Mouse (Mus musculus): Measurements from ENCODE around the gene Cux1.

Gene Cux1

DNA sequence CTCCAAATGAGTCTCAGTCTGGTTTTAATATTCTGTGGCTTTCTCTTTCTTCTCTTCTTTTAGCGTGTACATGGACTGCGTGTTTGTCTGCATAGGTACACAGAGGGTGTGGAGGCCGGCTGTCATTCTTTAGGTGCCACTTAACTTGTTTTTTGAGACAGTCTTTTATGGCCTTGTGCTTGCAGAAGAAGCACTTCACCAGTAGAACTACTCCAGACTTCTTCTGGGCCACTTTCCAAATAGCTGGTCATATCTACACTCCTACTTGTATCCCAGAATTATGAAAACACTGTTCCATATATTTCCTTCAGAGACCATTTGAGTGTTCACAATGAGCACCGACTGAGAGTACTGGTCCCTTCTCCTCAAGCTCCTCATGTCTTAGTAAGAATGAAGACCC is 149.4 kb downstream of the Cux1 start:
- DNase-seq = no peak

DNA sequence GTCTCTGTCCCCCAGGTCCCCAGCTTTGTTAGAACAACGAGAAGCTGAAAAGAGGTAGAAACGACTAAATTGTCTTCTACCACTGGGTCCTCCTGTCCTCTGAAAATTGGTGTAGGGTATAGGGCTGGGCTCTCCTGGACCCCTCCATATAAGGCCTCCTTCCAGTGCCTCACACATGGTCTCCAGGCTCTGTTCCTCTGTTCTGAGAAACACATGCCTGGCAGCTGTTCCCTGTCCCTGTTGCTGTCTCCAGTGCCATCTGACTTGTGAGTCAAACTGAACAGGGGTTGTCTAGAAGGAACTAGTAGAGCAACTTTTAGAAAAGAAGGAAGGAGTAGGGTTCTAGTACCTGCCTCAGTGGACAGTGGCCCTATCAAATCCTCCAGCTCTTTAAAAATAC is 152.8 kb downstream of the Cux1 start:
- DNase-seq = no peak

DNA sequence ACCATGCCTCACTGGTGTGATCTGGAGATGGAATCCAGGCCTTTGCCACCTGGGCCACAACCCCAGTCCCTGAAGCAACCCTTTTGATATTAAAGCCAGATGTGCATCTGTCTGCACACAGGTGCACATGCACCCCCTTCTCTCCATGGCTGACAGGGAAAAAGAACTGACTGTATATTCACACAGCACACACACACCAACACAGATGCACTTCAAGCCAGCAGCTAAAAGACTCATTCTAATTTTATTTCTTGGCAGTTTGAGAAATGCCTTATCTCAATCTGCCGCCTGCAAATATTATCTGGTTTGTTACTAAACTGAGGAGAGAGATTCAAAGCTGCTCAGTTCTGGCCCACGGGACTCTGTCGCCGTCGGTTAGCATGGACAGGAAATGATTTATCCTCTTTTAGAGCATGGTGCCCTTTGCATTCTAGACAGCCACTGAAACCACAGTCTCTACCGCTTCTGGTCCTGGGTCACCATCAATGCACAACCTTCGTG is 156.6 kb downstream of the Cux1 start:
- DNase-seq = no peak

DNA sequence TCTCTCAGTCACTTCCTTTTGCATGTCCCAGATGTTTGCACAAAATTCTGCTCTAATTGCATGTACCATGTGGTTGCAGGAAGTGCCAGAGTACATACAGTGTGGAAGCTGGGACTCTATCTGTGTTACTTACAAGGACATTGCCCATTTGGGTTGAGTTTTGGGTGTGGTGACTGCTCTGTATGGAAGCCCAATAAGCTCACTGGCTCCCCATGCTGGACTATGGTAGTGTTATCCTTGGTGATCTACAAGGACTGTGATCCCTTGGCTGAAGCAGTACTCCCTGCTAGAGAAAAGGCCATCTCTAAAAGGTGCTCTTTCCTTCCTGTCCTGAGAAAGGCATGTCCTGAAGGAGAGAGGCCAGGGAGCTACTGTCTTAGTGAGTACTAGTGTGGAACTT is 160.9 kb downstream of the Cux1 start:
- DNase-seq = no peak

DNA sequence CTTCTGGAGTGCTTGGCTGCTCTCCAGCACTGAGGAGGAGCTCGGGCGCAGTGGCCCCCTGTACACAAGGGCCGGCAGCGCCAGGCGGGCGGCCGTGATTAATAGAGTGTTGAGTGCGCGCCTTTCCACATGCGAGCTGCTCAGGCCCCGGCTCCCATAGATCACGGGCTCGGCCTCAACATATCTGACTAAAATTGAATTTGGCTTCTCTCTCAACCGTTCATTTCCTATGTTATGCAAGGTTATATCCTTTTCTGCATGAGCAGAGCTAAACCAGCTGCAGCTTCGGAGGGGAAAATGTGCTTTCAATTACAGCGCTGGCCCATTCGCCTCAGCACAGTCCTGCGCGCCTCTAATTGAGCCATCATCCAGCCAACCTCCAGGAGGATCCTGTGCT is 163.7 kb downstream of the Cux1 start:
- DNase-seq = peak; percentile 33

DNA sequence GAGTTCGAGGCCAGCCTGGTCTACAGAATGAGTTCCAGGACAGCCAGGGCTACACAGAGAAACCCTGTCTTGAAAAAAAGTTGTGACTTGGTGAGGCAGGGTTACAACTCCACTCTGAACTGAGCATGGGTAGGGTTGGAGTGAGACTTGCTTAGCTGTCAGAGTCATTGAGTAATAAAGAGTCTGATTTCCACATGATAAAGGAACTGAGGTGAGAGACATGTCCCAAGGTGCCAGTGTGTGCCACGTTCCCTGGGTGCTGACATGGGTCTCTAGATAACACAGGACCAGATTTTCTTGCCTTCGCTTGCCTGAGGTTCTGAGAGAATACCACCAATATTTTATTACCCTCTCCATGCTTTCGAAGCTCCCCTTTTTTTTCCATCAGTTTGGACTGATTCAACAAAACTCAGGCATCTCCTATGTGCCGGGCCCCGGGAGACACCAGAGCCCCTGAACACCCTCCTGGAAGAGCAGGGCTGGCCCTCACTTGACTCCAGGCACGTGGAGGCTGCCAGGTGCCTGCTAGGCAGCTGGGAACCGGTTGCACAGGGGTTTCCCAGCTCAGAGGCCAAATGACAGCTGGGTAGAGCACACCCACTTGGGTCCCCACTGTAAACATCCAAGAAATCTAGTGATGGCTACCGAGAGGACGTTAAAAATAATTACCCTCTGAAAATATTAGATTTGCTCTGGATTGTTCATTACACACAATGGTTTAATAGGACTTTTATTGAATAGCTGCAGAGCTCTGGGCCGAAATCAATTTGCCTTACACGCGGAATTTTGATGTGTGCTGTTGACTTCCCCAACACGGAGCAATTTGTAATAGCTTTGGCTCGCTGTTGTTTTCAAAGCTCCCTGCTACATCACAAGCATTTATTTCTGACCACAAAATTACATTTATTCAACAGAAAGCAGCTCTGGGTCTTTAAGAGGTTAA is 164.4 kb downstream of the Cux1 start:
- DNase-seq = no peak

DNA sequence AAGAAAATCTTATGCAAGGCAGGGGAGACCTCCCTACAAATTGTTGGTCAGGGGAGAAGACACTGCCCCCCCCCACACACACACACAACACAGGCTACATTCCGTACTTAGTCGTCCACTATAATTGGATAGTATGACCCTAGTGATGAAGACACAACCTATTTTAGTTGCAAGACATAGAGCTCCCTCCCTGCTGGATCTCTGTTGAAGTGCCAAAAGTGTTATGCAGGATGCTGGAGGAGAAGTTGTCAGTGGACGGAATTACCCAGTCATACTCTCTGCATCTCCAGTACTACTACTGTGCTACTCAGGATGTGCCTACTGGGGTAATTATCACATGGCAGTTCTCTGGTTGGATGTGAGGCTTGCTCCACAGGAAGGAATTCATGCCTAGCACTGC is 168.6 kb downstream of the Cux1 start:
- DNase-seq = no peak

DNA sequence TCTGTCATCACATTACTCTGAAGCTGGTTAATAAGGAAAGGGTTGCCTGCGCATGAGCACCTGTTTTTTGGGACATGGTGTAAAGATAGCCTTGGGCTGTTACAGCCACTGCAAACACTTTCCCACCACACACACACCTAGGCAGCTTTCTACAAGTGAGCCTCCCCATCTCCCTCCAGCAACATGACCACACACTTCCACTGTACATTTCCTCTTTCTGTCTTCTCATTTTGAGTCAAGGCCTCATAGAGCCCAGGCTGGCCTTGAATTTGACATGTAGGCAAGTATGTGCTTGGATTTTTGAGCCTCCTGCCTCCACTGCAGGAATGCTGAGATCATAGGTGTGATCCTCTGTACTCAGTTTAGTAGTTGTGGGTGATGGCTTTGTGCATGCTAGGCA is 170.6 kb downstream of the Cux1 start:
- no peak for DNase-seq

DNA sequence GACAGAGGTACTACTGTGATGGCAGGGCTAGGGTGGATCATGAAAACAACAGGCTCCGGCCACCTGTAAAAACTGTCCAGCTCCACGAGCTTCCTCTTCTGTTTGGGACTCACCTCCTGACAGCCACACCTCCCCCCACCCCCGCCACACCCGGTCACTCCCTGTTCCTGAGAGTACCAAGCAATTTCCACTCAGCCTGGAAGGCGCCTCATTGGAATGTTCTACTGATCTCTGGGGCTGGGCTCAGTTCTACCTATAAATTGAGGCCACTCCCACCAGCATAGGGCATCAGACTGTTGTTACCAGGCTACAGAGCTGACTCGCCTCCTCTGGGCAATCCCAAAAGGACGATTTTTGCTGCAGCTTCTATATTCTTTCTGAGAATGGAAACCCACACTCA is 171.0 kb downstream of the Cux1 start:
- no peak for DNase-seq

DNA sequence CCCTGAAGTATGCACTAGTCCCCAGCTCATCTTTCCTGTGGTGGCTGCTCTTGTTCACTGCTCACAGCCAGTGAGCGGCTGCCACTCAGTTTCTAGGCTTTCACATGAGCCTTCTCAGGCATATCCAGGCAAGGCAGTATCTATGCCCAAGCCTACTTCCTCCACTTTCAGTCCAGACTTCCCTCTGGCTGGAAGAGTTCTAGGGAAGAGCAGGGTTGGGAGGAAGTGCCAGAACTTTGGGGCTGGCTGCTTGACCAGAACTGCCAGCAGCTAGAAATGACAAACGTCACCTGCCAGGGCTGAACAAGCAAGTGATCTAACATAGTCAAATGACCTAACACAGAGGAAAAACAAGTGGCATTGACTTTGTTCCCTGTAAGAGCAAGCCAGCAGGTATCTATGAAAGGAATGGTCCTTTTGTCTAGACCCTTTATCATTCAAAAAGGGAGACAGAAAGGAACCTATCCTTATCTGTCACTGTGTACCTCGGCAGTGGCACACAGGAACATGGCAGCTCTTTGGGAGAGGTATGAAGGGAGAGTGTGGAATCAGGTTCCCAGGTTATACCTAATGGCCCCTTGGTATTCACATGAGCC is 171.6 kb downstream of the Cux1 start:
- DNase-seq = no peak

DNA sequence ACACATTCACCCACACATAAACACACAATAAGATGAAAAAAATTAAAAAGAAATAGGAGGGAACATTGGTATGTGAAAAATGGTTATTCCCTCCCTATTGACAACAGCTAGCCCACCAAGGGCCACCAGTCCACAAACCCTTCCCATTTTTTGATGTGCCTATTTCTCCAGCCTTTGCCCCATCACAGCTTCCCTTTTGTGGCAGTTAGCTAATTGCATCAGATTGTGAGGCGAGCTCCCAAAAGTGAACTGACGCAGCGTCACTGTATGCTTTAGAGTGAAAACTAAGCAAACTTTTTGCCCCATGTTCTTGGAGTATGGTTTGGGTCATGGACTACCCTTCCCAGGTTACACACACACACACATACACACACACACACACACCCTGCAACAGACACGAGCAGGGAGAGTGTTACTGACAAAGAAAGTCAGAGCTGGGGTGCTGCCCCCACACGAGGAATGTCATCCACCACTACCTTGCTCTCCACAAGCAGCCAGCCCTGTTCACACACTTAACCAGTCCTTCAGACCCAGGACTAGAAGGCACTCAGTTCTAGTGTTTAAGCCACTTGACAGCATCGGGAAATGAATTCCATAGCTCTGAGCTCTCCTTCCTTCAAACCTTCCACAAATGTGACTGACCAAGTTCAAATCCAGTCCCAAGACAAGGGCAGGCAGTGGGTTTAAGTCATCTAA is 172.6 kb downstream of the Cux1 start:
- no peak for DNase-seq

DNA sequence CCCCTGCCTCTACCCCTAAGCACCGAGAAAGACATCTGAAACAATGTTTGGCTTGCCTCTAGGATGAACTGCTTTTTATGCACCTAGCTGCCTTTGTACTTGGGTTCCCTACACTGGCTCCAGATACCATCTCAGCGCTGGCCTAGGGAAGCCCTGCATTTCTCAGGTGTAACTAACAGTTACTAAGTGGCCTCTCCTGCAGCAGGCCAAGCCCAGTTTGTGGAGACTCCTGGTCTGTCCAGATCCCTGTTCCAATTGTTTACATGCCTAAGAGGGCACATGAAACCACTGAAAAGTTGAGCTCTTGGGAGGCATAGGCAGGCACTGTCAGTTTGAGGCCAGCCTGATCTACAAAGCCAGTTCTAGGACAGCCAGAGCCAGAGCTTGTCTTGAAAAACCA is 173.7 kb downstream of the Cux1 start:
- DNase-seq = no peak

DNA sequence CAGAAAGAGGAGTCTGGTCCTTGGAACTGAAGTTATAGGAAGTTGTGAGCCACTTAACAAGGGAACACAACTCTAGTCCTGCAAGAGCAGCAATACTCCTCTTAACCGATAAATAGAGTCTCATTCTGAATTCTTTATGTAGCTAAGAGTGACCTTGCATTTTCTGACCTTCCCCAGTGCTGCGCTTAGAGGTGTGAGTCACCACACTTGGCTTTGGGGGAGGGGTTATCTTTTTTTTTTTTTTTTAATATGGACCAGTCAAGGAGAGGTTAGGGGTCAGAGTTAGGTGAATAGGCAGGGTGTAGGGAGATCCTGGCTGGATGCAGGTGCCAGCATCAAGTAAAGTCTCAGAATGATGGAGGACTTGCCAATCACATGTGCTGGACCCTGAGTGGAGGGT is 180.5 kb downstream of the Cux1 start:
- DNase-seq = no peak

DNA sequence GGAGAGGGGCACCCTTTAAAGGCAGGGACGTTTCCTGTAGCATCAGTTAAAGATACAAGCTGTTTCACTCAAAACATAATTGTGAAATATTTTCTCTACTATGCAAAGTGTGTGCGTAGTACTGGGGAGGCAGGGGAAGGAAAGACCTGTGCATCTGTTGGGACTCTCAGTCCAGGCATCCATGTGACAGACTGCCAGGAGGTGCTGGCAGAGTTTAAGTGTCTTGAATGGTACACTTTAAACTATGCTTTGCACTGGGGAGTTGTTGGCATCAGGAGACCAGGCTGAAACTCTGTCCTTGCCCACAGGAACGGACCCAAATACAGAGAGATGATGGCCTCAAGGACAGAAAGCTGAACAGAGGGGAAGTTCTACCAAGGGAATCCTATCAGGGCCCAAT is 182.1 kb downstream of the Cux1 start:
- DNase-seq = no peak

DNA sequence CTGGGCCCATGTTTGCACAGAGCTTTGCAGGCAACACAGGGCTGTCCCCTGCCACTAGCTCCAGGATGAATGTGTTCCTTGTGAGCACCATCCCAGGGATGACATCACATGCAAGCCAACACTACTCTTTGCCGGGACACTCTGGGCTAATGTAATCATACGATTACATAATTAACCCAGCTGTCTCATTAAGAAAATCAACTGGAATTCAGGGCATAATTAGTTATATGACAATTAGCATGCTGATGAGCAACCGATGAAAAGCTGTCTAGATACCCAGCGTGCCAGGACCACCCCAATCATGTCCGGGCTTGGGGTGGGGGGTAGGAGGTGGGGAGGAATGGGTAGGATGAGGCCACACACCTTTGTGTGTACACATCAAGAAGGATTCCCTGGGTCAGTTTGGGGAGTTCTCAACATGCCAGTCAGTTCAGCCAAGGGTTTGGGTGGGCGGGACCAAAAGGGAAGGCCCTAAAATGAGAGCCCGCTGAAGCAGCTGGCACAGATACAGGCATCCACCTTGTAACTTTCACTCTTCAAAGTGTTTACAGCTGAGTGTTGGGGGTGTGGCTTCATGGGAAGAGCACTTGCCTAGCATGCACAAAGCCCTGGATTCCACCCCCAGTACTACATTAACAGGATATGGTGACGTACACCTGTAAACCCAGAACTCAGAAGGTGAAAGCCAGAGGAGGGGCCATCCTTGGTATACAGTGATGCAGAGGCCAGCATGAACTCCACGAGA is 184.9 kb downstream of the Cux1 start:
- no peak for DNase-seq

DNA sequence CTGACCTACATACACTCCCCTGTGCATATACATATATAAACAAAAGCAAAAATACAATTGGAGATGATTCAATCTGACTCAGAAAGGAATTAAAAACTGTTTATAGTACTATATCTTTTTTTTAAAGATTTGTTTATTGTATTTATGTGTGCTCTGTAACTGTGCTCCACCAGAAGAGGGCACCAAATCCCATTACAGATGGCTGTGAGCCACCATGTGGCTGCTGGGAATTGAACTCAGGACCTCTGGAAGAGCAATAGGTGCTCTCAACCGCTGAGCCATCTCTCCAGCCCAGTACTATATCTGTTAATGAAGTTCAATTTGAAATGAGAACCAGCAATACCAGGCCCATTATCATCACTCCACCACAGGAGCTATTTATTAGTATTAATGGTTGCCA is 187.9 kb downstream of the Cux1 start:
- DNase-seq = no peak

DNA sequence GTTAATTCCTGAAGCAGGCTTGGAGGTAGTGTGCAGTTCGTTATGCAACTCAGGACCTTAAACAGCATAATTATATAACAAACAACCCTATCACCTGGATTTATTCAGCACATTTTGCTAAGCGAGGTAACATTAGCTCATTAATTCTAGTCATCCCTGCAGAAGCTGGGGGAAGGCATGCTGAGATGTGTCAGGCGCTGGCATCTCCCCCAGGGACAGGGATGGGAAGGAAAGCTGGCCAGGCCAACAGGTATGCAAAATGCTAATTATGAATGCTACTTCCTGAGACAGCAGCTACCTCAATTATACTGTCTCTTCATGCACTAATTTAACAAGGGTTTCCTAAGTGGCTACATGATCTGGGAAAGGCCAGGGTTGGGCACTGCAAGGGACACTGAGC is 190.2 kb downstream of the Cux1 start:
- DNase-seq = peak; percentile 34

DNA sequence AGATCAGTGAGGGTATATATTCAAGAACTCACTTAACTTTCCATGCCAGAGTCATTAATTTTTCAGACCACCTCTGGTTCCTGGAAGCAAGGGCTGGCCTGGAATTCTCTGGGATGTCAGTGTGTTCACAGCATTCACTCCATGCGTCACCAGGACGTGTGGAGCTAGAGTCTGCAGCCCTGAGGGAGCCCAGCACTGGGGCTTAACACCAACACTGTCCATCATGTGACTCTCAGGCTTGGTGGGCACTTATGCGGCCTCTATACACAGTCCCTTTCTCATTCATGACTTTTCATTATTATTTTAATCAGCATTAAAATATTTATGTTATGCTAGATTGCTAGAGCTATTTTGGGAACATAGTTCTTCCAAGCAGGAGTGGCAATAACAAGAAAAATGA is 191.9 kb downstream of the Cux1 start:
- DNase-seq = no peak

DNA sequence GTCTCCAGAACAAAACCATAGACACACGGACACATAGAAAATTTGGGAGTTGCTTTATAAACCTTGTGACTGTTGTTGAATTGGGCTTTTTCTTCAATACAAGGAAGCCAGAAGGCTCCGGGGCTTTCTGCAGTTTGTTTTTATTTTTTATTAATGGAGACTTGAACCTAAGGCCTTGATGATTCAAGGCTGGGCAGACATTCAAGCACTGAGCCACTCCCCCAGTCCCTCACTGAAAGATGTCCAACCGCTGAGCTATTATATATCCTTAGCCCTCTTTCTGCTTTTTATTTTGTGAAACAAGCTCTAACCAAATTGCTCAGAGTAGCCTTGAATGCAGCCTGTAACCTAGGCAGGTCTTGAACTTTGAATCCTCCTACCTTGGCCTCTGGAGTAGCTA is 195.0 kb downstream of the Cux1 start:
- DNase-seq = no peak

DNA sequence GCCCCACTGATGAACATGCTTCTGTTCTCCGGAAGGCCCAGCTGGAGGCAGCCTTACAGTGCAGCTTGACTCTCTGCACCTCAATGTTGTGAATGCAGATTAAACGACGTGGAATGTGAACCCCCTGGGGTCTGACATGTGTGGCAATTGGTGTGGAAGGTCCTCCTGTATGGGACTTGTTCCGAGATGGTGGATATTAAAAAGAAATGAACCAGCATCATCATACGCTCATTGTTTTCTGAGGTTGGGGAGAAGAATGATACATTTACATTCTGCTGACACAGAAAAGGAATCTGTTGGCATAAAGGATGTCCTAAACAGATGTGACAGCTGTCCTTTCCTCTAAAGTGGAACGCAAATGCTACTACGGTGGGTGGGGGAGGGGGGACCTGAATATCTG is 203.9 kb downstream of the Cux1 start:
- DNase-seq = no peak

DNA sequence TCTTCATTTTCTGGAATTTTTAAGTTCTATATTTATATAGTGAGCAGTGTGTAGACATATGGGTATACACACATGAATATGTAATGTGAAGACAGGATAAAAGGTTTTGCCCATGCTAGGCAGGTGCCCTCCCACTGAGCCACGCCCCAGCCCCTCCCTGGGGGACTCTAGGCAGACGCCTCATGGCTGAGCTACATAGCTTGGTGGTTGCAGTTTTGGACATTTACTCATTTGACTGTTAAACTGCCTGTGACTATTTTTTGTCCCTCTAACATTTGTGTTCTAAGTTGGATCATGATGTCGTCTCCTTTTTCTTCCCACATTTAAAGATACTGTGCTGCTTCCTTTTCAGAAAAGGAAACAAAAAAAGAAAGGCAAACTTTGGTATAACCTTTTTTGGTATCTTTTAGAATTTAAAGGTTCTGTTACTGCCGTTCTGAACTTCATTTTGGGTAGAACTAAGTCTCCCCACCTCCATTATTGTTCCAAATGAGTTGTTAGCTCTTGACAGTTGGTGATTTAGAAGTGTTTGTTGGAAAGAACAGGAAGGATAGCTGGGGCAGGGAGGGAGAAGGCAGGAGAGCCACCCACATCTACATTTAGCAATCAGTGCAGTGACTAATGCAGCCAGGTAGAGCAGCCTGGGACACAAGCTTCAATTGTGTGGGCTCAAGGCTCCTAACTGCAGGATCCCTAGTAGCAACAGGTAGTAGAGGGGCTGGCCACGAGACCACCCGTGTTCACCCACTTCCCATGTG is 204.6 kb downstream of the Cux1 start:
- DNase-seq = no peak

DNA sequence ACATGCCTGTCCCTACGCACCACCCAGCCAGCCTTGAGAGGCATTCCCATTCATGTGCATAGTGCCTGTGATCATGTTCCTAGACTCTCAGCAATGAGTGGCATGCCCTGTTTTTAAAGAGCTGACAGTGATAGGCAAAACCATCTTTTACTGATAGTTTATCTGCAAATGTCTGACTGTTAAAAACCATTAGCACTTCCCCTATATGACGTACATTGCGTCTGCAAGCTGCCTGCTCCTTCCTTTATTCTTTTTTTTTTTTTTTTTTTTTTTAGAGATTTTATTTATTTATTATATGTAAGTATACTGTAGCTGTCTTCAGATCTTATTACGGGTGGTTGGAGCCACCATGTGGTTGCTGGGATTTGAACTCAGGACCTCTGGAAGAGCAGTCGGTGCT is 205.3 kb downstream of the Cux1 start:
- DNase-seq = no peak
